Mouse (Mus musculus) heart, embryonic 12.5 days (tissue): ENCODE results near the gene Lcmt2. TPM values are rescaled to one million over a fixed set of nuclear protein-coding genes. Genes with fewer than 3 reads are reported as not detected.
"Not testable (repeated sequence)": the region's sequence is repeated elsewhere in the genome, so short reads cannot be mapped to it uniquely, and the experiment has no call there.

Experiments
- ATAC-seq: fragments of 200-750 bp; cut with Nextera tagmentation; 2 replicates; pipeline ENCODE4 v1.8.0; 2017; ENCODE audit warnings: moderate TSS enrichment, moderate library complexity; ENCODE audit not compliant: insufficient number of reproducible peaks, low FRiP score
- H3K27ac ChIP-seq: fragments of 300-500 bp; sonication (generic); 2 replicates; pipeline ENCODE4 v1.5.1; 2016; ENCODE audit warnings: mild to moderate bottlenecking, moderate library complexity; ENCODE audit not compliant: poor library complexity, severe bottlenecking
- H3K27me3 ChIP-seq: fragments of 300-500 bp; sonication (generic); replicated peaks from 2 replicates; pipeline ENCODE4 v1.6.1; 2016; ENCODE audit warnings: mild to moderate bottlenecking, moderate library complexity
- H3K36me3 ChIP-seq: fragments of 300-500 bp; sonication (generic); 2 replicates; pipeline ENCODE4 v1.6.1; 2016; ENCODE audit warnings: mild to moderate bottlenecking, moderate library complexity
- H3K4me1 ChIP-seq: fragments of 300-500 bp; sonication (generic); replicated peaks from 2 replicates; pipeline ENCODE4 v1.6.1; 2016; ENCODE audit warnings: mild to moderate bottlenecking
- H3K4me2 ChIP-seq: fragments of 300-500 bp; sonication (generic); 2 replicates; pipeline ENCODE4 v1.6.1; 2016; ENCODE audit warnings: mild to moderate bottlenecking, moderate library complexity
- H3K4me3 ChIP-seq: fragments of 300-500 bp; sonication (generic); 2 replicates; pipeline ENCODE4 v1.5.1; 2016; ENCODE audit warnings: mild to moderate bottlenecking
- H3K9ac ChIP-seq: fragments of 300-500 bp; sonication (generic); 2 replicates; pipeline ENCODE4 v1.6.1; 2016; ENCODE audit warnings: mild to moderate bottlenecking, moderate library complexity
- H3K9me3 ChIP-seq: fragments of 300-500 bp; sonication (generic); replicated peaks from 2 replicates; pipeline ENCODE4 v1.6.1; 2016; ENCODE audit warnings: mild to moderate bottlenecking, moderate library complexity
- WGBS: fragments of 180-500 bp; shearing (Covaris S2); methylation state at CpG from one replicate; pipeline ENCODE4 v1.1.7; 2016; 5-methylcytosine and 5-hydroxymethylcytosine counted together
- polyA plus RNA-seq: library from polyadenylated mRNA; unstranded; fragments of >200 nt; fragmentation: Nextera tagmentation; extraction: Ambion mirVana; gene quantifications from 2 replicates; pipeline ENCODE4 v1.2.1, GENCODE M21; 2016

Lcmt2 gene
- polyA plus RNA-seq, 1 experiment from 2014 or later: 15.1 TPM

- peaks cover 45% of the 10 kb centered on the region for H3K36me3 ChIP-seq
- no peaks in the 10 kb centered on the region for H3K4me1 ChIP-seq
- no peak overlapping the region for H3K9ac ChIP-seq
These were observed 9.2 kb upstream of the Lcmt2 start for GRCm38 (mm10) chr2:121149679-121150078.

GRCm38 (mm10) chr2:121142415-121142814, 2.0 kb upstream of the Lcmt2 start:
- Histone ChIP-seq H3K27ac (no peak overlapping the region), H3K4me3 (no peak overlapping the region), H3K36me3 (peaks cover 42% of the 10 kb centered on the region), H3K9me3 (0 out of 2 replicates have a peak, but pooled peaks cover 4% of the 10 kb centered on the region), H3K27me3 (no peaks in the 10 kb centered on the region), H3K9ac (no peak overlapping the region), H3K4me1 (peaks cover 24% of the 10 kb centered on the region), H3K4me2 (no peak overlapping the region)
- WGBS: 69% methylated on average over 2 of the region's 2 CpGs
- ATAC-seq: no peak

More at GRCm38 (mm10) chr2:121149679-121150078, 9.2 kb upstream of the Lcmt2 start:
- no peaks in the 10 kb centered on the region for H3K9me3 ChIP-seq
- no peaks in the 10 kb centered on the region for H3K27me3 ChIP-seq
- no peak overlapping the region for H3K27ac ChIP-seq
- 81% methylated on average over 5 of the region's 5 CpGs for WGBS
- H3K4me2 ChIP-seq: no peak overlapping the region
- no peak overlapping the region for H3K4me3 ChIP-seq
- no peak for ATAC-seq

DNA sequence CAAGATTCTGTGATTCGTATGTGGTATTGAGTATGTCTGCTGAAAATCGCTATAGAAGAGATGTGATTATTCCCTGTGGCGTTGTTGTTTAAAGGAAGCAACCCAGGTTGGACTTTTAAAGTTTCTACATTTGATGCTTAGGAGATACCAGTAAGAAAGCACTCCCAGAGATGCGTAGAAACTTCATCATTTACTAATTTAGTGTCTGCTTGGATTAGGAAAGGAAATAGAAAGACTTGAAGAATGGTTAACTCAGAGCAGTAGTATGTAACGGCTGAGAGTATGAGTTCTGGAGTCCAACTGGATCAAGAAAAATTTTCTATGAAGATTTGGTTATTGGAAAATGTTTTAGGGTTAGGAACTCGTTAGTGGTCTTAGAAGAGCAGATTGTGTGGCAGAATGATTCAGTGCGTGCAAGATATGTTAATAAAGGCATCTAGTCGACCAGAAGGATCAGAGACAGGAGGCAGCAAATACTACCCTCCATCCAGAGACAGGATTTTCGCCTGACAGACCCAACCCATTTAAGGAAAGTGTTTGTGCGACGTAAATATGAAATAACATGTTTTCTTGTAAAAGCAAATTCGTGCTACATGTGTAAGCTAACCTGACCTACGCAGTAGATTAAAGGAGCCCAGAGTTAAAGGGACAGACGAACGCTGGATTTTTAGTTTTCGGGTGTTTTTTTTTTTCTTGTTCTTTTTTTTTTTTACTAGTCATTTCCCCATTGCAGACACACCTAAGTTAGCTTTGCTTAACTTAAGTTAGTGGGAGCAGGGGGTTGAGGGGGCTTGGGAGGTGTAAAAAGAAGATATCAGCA, 973 bp upstream of the Lcmt2 start:
- peak overlapping the region; percentile 88 for H3K9ac ChIP-seq
- peaks cover 38% of the 10 kb centered on the region for H3K36me3 ChIP-seq
- peak overlapping the region; percentile 88 for H3K4me2 ChIP-seq
- H3K27me3 ChIP-seq: no peaks in the 10 kb centered on the region
- peak overlapping the region; percentile 76 for H3K4me3 ChIP-seq
- H3K9me3 ChIP-seq: 0 out of 2 replicates have a peak, but pooled peaks cover 4% of the 10 kb centered on the region
- no peak for ATAC-seq
- peaks cover 24% of the 10 kb centered on the region for H3K4me1 ChIP-seq
- peak overlapping the region; percentile 98 for H3K27ac ChIP-seq
- WGBS: 75% methylated on average over 16 of the region's 16 CpGs

DNA sequence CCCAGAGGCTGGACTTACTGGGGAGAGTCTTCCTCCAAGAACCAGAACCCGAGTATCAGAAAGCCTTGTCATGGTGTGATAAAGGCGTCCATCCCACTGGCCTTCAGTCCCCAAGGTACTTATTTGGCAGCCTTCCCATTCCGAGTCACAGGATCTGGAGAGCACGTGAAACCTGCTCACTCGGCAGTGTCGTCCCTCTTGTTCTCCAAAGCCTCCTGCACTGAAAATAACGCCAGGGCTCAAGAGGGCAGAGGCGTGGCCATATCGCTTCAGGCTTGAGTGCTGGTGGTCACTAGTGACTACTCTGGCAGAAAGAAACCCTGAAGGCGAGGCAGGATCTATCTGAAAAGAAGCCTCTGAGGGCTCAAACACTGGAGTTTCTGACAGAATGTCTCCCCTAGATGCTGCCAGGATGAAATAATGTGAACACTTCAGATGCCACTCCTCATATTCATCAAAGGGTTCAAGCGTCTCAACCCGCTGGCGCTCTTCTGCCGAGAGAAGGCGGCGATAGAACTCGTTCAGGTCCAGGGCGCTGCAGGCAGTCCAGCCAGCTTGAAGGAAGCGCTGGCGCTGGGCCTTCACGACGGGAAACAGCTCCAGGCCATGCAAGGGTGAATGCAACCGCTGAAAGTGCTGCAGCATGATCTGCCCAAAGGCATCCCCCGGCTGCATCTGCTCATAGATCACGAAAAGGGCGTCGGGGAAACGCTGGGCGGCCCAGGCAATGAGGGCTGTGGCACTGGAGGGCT, 1.0 kb downstream of the Lcmt2 start:
- Histone ChIP-seq H3K4me1 (peaks cover 24% of the 10 kb centered on the region), H3K27ac (peak overlapping the region; percentile 98), H3K9me3 (0 out of 2 replicates have a peak, but pooled peaks cover 4% of the 10 kb centered on the region), H3K4me3 (peak overlapping the region; percentile 76), H3K4me2 (peak overlapping the region; percentile 88), H3K9ac (peak overlapping the region; percentile 88), H3K27me3 (no peaks in the 10 kb centered on the region), H3K36me3 (peaks cover 29% of the 10 kb centered on the region)
- 41% methylated on average over 29 of the region's 29 CpGs for WGBS
- peak; percentile 28; the same call in 1 of the 2 replicates for ATAC-seq

DNA sequence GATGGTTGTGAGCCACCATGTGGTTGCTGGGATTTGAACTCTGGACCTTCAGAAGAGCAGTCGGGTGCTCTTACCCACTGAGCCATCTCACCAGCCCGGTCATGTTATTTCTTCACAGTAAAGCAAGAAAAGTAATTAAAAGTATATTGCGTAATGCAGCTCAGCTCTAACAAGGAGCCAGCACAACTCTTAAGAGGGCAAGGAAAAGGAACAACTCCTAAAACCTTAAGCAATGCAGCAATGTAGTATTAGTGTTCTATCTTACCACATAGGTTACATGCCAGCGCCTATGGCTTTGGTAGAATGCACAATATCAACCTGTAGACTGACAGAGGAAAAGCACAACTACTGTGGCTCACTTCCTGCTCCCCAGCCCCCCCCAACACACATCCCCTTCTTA, 3.1 kb downstream of the Lcmt2 start:
- Histone ChIP-seq H3K27me3 (no peaks in the 10 kb centered on the region), H3K27ac (no peak overlapping the region), H3K36me3 (peaks cover 23% of the 10 kb centered on the region), H3K4me2 (no peak overlapping the region), H3K4me3 (no peak overlapping the region), H3K9me3 (0 out of 2 replicates have a peak, but pooled peaks cover 4% of the 10 kb centered on the region), H3K4me1 (peaks cover 24% of the 10 kb centered on the region), H3K9ac (no peak overlapping the region)
- ATAC-seq: no peak
- WGBS: 94% methylated on average over 4 of the region's 4 CpGs

GRCm38 (mm10) chr2:121132822-121133221, 7.6 kb downstream of the Lcmt2 start:
- 60% methylated on average over 1 of the region's 1 CpGs for WGBS
- Histone ChIP-seq H3K4me2 (no peak overlapping the region), H3K27ac (no peak overlapping the region), H3K4me3 (no peak overlapping the region), H3K36me3 (peaks cover 7% of the 10 kb centered on the region), H3K4me1 (no peaks in the 10 kb centered on the region), H3K9ac (no peak overlapping the region), H3K27me3 (no peaks in the 10 kb centered on the region), H3K9me3 (no peaks in the 10 kb centered on the region)
- ATAC-seq: no peak

- no peak overlapping the region for H3K9ac ChIP-seq
- ATAC-seq: no peak
- H3K9me3 ChIP-seq: no peaks in the 10 kb centered on the region
- H3K4me3 ChIP-seq: no peak overlapping the region
- no peaks in the 10 kb centered on the region for H3K27me3 ChIP-seq
- no peak overlapping the region for H3K4me2 ChIP-seq
- H3K27ac ChIP-seq: no peak overlapping the region
- H3K36me3 ChIP-seq: no peaks in the 10 kb centered on the region
- 63% methylated on average over 9 of the region's 9 CpGs for WGBS
- H3K4me1 ChIP-seq: no peaks in the 10 kb centered on the region
These were observed 11.4 kb downstream of the Lcmt2 start for GRCm38 (mm10) chr2:121128865-121129620.

DNA sequence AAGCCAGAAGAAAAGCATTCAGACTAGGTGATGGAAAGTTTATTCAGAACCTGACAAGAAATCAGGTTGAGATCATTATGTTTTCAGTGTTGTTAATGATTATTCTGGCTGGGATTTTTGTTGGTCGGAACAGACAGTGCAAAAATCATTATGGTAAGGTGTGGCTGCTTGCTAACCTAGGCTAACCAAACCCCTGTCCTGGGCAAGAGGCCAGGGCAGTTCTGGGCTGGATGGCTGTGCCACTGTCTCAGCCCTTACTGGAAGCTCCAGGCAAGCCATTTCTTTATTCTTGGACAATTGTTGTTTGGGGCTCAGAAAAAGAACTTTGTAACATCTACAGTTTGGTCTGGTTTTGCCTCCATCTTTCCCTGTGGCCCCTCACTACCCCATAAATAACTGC, 12.9 kb downstream of the Lcmt2 start:
- Histone ChIP-seq H3K27ac (no peak overlapping the region), H3K9ac (no peak overlapping the region), H3K27me3 (no peaks in the 10 kb centered on the region), H3K9me3 (no peaks in the 10 kb centered on the region), H3K36me3 (no peaks in the 10 kb centered on the region), H3K4me2 (no peak overlapping the region), H3K4me1 (no peaks in the 10 kb centered on the region), H3K4me3 (no peak overlapping the region)
- no peak for ATAC-seq
- WGBS: 80% methylated on average over 1 of the region's 1 CpGs

GRCm38 (mm10) chr2:121126302-121126701, 14.2 kb downstream of the Lcmt2 start:
- H3K9me3 ChIP-seq, H3K4me1 ChIP-seq, H3K27me3 ChIP-seq, H3K9ac ChIP-seq, H3K36me3 ChIP-seq, H3K4me3 ChIP-seq, H3K27ac ChIP-seq, ATAC-seq, H3K4me2 ChIP-seq: not testable (repeated sequence)
- 86% methylated on average over 5 of the region's 5 CpGs for WGBS

DNA sequence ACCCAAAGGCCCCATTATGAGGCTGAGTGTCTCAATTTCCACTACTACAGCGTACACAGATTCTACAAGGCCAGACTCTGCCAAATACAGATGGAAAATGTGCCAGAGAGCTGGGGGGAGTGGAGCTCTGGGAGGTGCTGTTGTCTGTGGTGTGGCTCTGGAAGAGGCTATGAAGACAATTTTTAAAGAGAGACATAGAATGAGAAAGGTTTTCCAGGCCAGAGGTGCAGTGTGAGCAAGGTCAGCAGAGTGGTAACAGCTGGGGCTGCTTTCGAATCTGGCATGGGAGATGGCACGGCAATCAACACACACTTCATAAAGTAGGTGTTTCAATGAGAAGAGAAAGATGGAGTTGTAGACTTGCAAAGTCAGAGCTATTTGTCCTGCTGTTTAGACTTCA, 21.2 kb downstream of the Lcmt2 start:
- WGBS: 75% methylated on average over 3 of the region's 3 CpGs
- no peak overlapping the region for H3K4me3 ChIP-seq
- no peaks in the 10 kb centered on the region for H3K36me3 ChIP-seq
- H3K4me1 ChIP-seq: no peaks in the 10 kb centered on the region
- no peak overlapping the region for H3K4me2 ChIP-seq
- no peak overlapping the region for H3K9ac ChIP-seq
- H3K9me3 ChIP-seq: no peaks in the 10 kb centered on the region
- H3K27me3 ChIP-seq: peaks cover 4% of the 10 kb centered on the region; the same call in 1 of the 2 replicates
- H3K27ac ChIP-seq: no peak overlapping the region
- ATAC-seq: no peak

DNA sequence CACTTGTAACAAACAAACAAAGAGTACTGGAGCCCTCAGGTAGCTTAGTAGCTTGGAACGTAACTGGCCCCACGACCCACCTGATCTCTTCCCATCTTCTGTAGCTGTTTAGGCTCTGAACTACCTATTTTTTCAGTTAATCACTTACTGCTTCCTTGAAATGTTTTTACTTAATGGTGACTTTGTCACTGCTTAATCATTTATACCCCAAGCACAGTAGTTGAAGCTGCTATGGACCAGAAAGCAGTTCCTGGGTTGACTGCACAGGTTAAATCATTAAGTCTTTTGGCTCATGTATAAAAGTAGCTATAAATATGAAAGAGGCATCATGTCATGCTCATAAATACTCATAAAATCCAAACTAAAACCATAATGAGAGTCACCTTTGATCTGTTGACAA, 25.0 kb downstream of the Lcmt2 start:
- 87% methylated on average over 2 of the region's 2 CpGs for WGBS
- Histone ChIP-seq H3K9ac (no peak overlapping the region), H3K27ac (no peak overlapping the region), H3K4me2 (no peak overlapping the region), H3K27me3 (peaks cover 8% of the 10 kb centered on the region; the same call in 1 of the 2 replicates), H3K36me3 (no peaks in the 10 kb centered on the region), H3K4me3 (no peak overlapping the region), H3K4me1 (peaks cover under 1% of the 10 kb centered on the region; the same call in 1 of the 2 replicates), H3K9me3 (no peaks in the 10 kb centered on the region)
- ATAC-seq: no peak
